Mouse (Mus musculus) embryonic facial prominence, embryonic 12.5 days (tissue): ENCODE results near the gene 1600012H06Rik. TPM values are rescaled to one million over a fixed set of nuclear protein-coding genes. Genes with fewer than 3 reads are reported as not detected.
"Not testable (repeated sequence)": the region's sequence is repeated elsewhere in the genome, so short reads cannot be mapped to it uniquely, and the experiment has no call there.

Source experiments
- ATAC-seq: fragments of 200-750 bp; cut with Nextera tagmentation; 2 replicates; pipeline ENCODE4 v1.8.0; 2017; ENCODE audit not compliant: insufficient number of reproducible peaks, insufficient read depth, low FRiP score, low TSS enrichment
- H3K27ac ChIP-seq: fragments of 300-500 bp; sonication (generic); 2 replicates; pipeline ENCODE4 v1.5.1; 2016; ENCODE audit warnings: mild to moderate bottlenecking
- H3K27me3 ChIP-seq: fragments of 300-500 bp; sonication (generic); 2 replicates; pipeline ENCODE4 v1.6.1; 2016; ENCODE audit warnings: mild to moderate bottlenecking, moderate library complexity
- H3K36me3 ChIP-seq: fragments of 300-500 bp; sonication (generic); 2 replicates; pipeline ENCODE4 v1.6.1; 2016; ENCODE audit warnings: mild to moderate bottlenecking
- H3K4me1 ChIP-seq: fragments of 300-500 bp; sonication (generic); 2 replicates; pipeline ENCODE4 v1.6.1; 2016
- H3K4me2 ChIP-seq: fragments of 300-500 bp; sonication (generic); replicated peaks from 2 replicates; pipeline ENCODE4 v1.6.1; 2016; ENCODE audit warnings: mild to moderate bottlenecking, moderate library complexity
- H3K4me3 ChIP-seq: fragments of 300-500 bp; sonication (generic); 2 replicates; pipeline ENCODE4 v1.5.1; 2016; ENCODE audit warnings: mild to moderate bottlenecking
- H3K9ac ChIP-seq: fragments of 300-500 bp; sonication (generic); 2 replicates; pipeline ENCODE4 v1.6.1; 2016; ENCODE audit warnings: mild to moderate bottlenecking, moderate library complexity
- H3K9me3 ChIP-seq: fragments of 300-500 bp; sonication (generic); 2 replicates; pipeline ENCODE4 v1.6.1; 2016; ENCODE audit warnings: mild to moderate bottlenecking, moderate library complexity
- WGBS: fragments of 180-500 bp; shearing (Covaris S2); methylation state at CpG from one replicate; pipeline ENCODE4 v1.1.7; 2016; 5-methylcytosine and 5-hydroxymethylcytosine counted together
- polyA plus RNA-seq: library from polyadenylated mRNA; unstranded; fragments of >200 nt; fragmentation: Nextera tagmentation; extraction: Ambion mirVana; gene quantifications from 2 replicates; pipeline ENCODE4 v1.2.1, GENCODE M21; 2016

Gene 1600012H06Rik
- polyA plus RNA-seq: 30.7 and 33.3 TPM in 2 replicates

- peaks cover 22% of the 10 kb centered on the region; the same call in 1 of the 2 replicates for H3K36me3 ChIP-seq
- H3K4me1 ChIP-seq: peaks cover 16% of the 10 kb centered on the region
- peak within 1 kb of the TSS; percentile 83 for H3K9ac ChIP-seq
- peak; percentile 96 for ATAC-seq
- under 1% methylated on average over 54 of the region's 54 CpGs for WGBS
- peak within 1 kb of the TSS; percentile 87 for H3K4me3 ChIP-seq
- H3K27ac ChIP-seq: peak within 1 kb of the TSS; percentile 80
- H3K4me2 ChIP-seq: peak within 1 kb of the TSS; percentile 95
- no peaks in the 10 kb centered on the region for H3K9me3 ChIP-seq
- H3K27me3 ChIP-seq: no peaks in the 10 kb centered on the region
These were observed at the start of gene 1600012H06Rik, which contains the start of gene Wdr27 for GRCm38 (mm10) chr17:14943009-14943728. Gene 1600012H06Rik, plus strand, starts transcription at chr17:14943184. Gene Wdr27, minus strand, starts transcription at chr17:14943158.

DNA sequence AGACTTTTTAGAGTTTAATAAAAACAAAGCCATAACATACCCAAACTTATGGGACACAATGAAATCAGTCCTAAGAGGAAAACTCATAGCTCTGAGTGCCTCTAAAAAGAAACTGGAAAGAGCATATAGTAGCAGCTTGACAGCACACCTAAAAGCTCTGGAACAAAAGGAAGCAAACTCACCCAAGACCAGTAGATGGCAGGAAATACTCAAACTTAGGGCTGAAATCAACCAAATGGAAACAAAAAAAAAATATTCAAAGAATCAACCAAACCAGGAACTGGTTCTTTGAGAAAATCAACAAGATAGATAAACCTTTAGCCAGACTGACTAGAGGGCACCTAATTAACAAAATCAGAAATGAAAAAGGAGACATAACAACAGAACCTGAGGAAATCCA, 47.9 kb upstream of the 1600012H06Rik start:
- H3K9ac ChIP-seq, H3K4me1 ChIP-seq, H3K27me3 ChIP-seq, H3K9me3 ChIP-seq, H3K4me3 ChIP-seq, ATAC-seq, H3K4me2 ChIP-seq, H3K27ac ChIP-seq, H3K36me3 ChIP-seq: not testable (repeated sequence)

DNA sequence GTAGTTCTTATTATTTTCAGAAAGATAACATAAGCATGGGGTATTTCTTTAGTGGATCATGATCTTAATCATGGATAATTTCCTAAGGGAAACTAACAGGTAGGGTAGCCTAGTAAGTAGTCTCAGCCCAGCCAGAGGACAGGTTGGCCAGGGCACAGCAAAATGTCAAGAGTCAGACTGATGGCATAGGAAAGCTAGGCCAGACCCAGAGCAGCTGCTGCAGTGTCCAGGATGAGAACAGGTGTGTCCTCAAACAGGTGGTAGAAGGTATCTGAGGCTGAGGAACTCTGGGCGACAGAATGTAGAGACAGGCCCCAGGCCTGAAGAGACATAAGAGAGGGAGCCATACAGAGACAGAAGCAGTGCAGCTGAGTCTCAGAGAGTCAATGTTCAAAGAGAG, 44.0 kb upstream of the 1600012H06Rik start:
- Histone ChIP-seq H3K4me1 (no peaks in the 10 kb centered on the region), H3K27me3 (no peaks in the 10 kb centered on the region), H3K36me3 (no peaks in the 10 kb centered on the region), H3K27ac (no peak overlapping the region), H3K9me3 (no peaks in the 10 kb centered on the region), H3K9ac (no peak overlapping the region), H3K4me2 (no peak overlapping the region), H3K4me3 (no peak overlapping the region)
- 75% methylated on average over 1 of the region's 1 CpGs for WGBS
- no peak for ATAC-seq

DNA sequence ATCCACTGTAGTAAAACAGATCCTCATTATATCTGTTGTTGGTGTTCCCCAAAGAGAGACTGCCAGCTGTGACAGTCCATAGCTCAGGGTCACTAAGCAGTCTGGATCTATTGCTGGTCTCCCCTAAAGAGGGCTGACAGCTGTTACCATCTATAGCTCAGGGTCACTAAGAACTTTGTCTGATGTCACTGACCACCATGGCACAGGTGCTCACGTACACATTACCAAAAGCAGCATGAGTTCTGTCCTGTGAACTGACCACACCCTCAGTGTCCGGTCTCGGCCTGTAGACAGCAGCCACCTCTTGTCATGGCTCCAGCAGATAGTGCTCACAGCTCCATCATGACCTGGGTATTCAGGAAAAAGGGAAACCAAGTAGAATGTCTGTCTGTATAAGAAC, 39.8 kb upstream of the 1600012H06Rik start:
- Histone ChIP-seq H3K9ac (no peak overlapping the region), H3K27ac (no peak overlapping the region), H3K4me2 (no peak overlapping the region), H3K4me1 (no peaks in the 10 kb centered on the region; the same call in 1 of the 2 replicates), H3K9me3 (no peaks in the 10 kb centered on the region), H3K27me3 (no peaks in the 10 kb centered on the region), H3K4me3 (no peak overlapping the region), H3K36me3 (no peaks in the 10 kb centered on the region)
- no peak for ATAC-seq
- 74% methylated on average over 3 of the region's 3 CpGs for WGBS

- WGBS: 82% methylated on average over 6 of the region's 6 CpGs
- no peaks in the 10 kb centered on the region; the same call in 1 of the 2 replicates for H3K4me1 ChIP-seq
- H3K27ac ChIP-seq: no peak overlapping the region
- H3K9ac ChIP-seq: no peak overlapping the region
- H3K27me3 ChIP-seq: no peaks in the 10 kb centered on the region
- no peak overlapping the region for H3K4me3 ChIP-seq
- H3K36me3 ChIP-seq: no peaks in the 10 kb centered on the region
- no peak for ATAC-seq
- H3K4me2 ChIP-seq: no peak overlapping the region
- no peaks in the 10 kb centered on the region for H3K9me3 ChIP-seq
These were observed 38.8 kb upstream of the 1600012H06Rik start for GRCm38 (mm10) chr17:14904206-14904605.

DNA sequence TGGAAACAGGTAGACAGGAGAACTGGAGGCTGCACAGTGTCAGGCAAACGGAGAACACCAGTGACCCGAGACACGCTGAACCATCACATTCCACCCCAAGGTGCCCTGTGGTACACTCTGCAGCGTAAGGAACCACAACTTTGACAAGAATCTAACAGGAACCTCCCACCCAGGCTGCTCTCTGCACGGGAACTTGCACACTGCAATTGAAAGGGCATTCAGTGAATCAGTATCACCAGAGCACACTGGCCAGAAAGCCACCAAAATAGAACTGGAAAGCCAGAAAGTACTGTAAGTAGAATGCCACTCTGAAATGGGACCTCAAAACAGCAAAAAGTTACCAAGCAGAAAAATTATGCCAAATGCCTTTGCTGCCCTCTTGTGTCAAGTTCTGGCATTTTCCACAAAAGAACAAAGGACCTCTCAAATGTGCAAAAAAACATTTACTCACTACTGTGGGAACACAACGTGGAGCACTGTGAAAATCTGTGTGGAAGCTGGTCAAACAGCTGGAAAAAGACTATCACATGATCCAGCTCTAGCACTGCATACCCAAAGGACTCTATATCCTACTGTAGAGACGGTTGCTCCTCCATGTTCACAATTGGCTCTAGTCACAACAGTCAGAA, 38.2 kb upstream of the 1600012H06Rik start:
- no peak overlapping the region for H3K9ac ChIP-seq
- H3K9me3 ChIP-seq: no peaks in the 10 kb centered on the region
- H3K4me3 ChIP-seq: no peak overlapping the region
- peak; percentile 61; the same call in 1 of the 2 replicates for ATAC-seq
- H3K36me3 ChIP-seq: no peaks in the 10 kb centered on the region
- H3K27ac ChIP-seq: no peak overlapping the region
- H3K27me3 ChIP-seq: no peaks in the 10 kb centered on the region
- no peak overlapping the region for H3K4me2 ChIP-seq
- WGBS: 56% methylated on average over 7 of the region's 7 CpGs
- no peaks in the 10 kb centered on the region; the same call in 1 of the 2 replicates for H3K4me1 ChIP-seq

GRCm38 (mm10) chr17:14906611-14907010, 36.4 kb upstream of the 1600012H06Rik start:
- Histone ChIP-seq H3K27me3 (no peaks in the 10 kb centered on the region), H3K4me3 (no peak overlapping the region)
- 38% methylated on average over 1 of the region's 1 CpGs for WGBS

DNA sequence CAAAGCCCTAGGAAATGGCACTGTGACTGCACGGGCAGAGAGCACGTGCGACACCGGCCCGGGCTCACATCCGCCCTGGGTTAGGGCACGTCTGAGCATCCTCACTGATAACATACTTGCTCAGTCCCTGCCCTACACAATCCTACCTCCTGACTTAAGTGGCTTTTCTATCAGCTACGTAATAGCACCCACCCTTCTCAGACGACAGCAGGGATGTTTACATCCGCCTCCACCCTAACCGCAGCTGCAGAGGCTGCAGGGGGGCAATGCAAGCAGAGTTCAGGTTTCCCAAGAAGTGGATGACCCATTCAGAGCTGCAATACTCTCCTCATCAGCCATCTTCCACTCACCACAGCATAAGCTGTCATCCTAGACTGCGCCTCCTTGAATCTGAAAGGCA, 35.8 kb upstream of the 1600012H06Rik start:
- Histone ChIP-seq H3K27me3 (no peaks in the 10 kb centered on the region), H3K4me1 (no peaks in the 10 kb centered on the region; the same call in 1 of the 2 replicates), H3K4me3 (no peak overlapping the region), H3K27ac (no peak overlapping the region), H3K4me2 (no peak overlapping the region), H3K9me3 (no peaks in the 10 kb centered on the region), H3K9ac (no peak overlapping the region), H3K36me3 (no peaks in the 10 kb centered on the region)
- 73% methylated on average over 12 of the region's 12 CpGs for WGBS
- ATAC-seq: no peak

More at GRCm38 (mm10) chr17:14906611-14907010, 36.4 kb upstream of the 1600012H06Rik start:
- no peak for ATAC-seq
- no peaks in the 10 kb centered on the region for H3K36me3 ChIP-seq
- H3K9me3 ChIP-seq: no peaks in the 10 kb centered on the region
- H3K4me1 ChIP-seq: no peaks in the 10 kb centered on the region; the same call in 1 of the 2 replicates
- no peak overlapping the region for H3K9ac ChIP-seq
- H3K4me2 ChIP-seq: no peak overlapping the region
- no peak overlapping the region for H3K27ac ChIP-seq

DNA sequence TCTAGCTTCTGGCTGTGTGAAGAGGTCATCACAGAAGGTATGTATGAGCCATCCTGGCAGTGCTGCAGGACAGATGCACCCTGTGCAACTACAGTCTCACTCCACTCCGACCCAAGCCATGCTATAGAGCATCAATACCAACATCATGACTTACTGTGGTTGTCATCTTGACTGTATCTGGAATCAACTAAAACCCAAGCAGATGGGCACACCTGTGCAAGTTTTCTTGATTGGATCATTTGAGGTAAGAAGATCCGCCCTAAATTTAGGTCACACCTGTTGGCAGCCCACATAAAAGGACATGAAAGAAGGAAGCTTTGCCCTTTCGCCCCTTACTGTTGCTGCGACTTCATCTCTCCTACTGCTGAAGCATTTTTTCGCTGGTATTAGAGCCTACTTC, 33.7 kb upstream of the 1600012H06Rik start:
- H3K4me2 ChIP-seq: no peak overlapping the region
- no peaks in the 10 kb centered on the region; the same call in 1 of the 2 replicates for H3K4me1 ChIP-seq
- no peaks in the 10 kb centered on the region for H3K36me3 ChIP-seq
- WGBS: 83% methylated on average over 5 of the region's 5 CpGs
- H3K9ac ChIP-seq: no peak overlapping the region
- H3K27ac ChIP-seq: no peak overlapping the region
- H3K27me3 ChIP-seq: no peaks in the 10 kb centered on the region
- no peak overlapping the region for H3K4me3 ChIP-seq
- H3K9me3 ChIP-seq: no peaks in the 10 kb centered on the region
- ATAC-seq: no peak

DNA sequence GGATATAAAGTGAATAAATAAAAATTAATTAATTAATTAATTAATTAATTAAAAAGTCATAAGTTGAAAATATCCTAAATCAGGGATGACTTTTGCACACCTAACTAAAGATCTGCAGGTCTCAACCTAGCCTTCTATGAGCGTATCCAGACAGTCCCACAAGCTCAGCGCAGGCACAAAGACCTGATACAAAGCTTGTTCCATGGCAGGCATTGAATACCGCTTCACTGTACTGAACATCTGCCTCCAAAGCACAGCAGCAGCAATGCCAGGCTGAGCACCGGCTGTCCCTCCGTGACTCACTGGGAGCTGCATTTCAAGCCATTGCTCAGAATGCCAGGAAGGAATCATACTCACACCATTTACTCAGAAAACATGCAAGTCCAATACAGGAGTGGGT, 32.2 kb upstream of the 1600012H06Rik start:
- Histone ChIP-seq H3K9me3 (no peaks in the 10 kb centered on the region), H3K36me3 (no peaks in the 10 kb centered on the region), H3K27me3 (no peaks in the 10 kb centered on the region), H3K4me1 (no peaks in the 10 kb centered on the region; the same call in 1 of the 2 replicates), H3K4me3 (no peak overlapping the region), H3K27ac (no peak overlapping the region), H3K4me2 (no peak overlapping the region), H3K9ac (no peak overlapping the region)
- no peak for ATAC-seq
- WGBS: 89% methylated on average over 5 of the region's 5 CpGs

DNA sequence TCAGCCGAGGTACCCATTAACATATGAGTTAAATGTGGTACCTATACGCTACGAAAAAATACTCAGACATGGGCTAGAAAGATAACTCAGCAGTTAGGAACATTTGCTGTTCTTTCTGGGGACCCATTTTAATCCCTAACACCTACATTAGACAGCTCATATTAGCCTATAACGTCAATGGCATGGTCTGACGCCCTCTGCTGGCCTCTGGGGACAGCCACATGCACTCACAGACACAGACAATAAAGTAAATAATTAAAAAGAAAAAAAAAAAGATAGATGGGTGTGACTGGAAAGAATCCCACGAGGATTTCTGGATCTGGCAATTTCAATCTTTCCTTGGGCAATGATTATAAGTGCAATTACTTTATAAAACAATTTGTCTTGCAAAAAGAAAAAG, 30.6 kb upstream of the 1600012H06Rik start:
- H3K9me3 ChIP-seq: no peaks in the 10 kb centered on the region
- H3K36me3 ChIP-seq: no peaks in the 10 kb centered on the region
- 54% methylated on average over 6 of the region's 6 CpGs for WGBS
- no peak overlapping the region for H3K27ac ChIP-seq
- no peak overlapping the region for H3K9ac ChIP-seq
- H3K4me2 ChIP-seq: no peak overlapping the region
- no peaks in the 10 kb centered on the region for H3K4me1 ChIP-seq
- H3K27me3 ChIP-seq: no peaks in the 10 kb centered on the region
- H3K4me3 ChIP-seq: no peak overlapping the region
- no peak for ATAC-seq

- no peaks in the 10 kb centered on the region for H3K36me3 ChIP-seq
- H3K9me3 ChIP-seq: no peaks in the 10 kb centered on the region
- H3K4me1 ChIP-seq: no peaks in the 10 kb centered on the region
- H3K4me2 ChIP-seq: no peak overlapping the region
- no peak overlapping the region for H3K9ac ChIP-seq
- no peaks in the 10 kb centered on the region for H3K27me3 ChIP-seq
- ATAC-seq: no peak
- no peak overlapping the region for H3K4me3 ChIP-seq
- WGBS: 83% methylated on average over 8 of the region's 8 CpGs
- H3K27ac ChIP-seq: no peak overlapping the region
These were observed 30.0 kb upstream of the 1600012H06Rik start for GRCm38 (mm10) chr17:14912981-14913380.
